Mouse (Mus musculus) frontal cortex, postnatal 10 days (tissue): ENCODE data around the gene Rbmxl2.

ENCODE experiments used
- DNase-seq, 2 experiments: peaks; one replicate each; pipeline ENCODE4 v3.0.0; 2022; ENCODE audit warnings: low spot score in 2 of 2, mixed read lengths in 1 of 2

Gene Rbmxl2

GRCm38 (mm10) chr7:107209204-107209860, at the start of gene Rbmxl2:
TSS of gene Rbmxl2 (plus strand) at chr7:107209445.
- peak in 1 of 2 experiments; percentile 5 for DNase-seq

- no peak for DNase-seq
These were observed 42.6 kb upstream of the Rbmxl2 start, which contains the start of gene Nlrp14 for GRCm38 (mm10) chr7:107166690-107167089. TSS of gene Nlrp14 (plus strand) at chr7:107166990.

GRCm38 (mm10) chr7:107180406-107180805, 28.8 kb upstream of the Rbmxl2 start:
- no peak for DNase-seq

GRCm38 (mm10) chr7:107201817-107202216, 7.4 kb upstream of the Rbmxl2 start:
- no peak for DNase-seq

GRCm38 (mm10) chr7:107207843-107208242, 1.4 kb upstream of the Rbmxl2 start:
- DNase-seq: no peak

- no peak for DNase-seq
These were observed 906 bp downstream of the Rbmxl2 start for GRCm38 (mm10) chr7:107210126-107210576.

GRCm38 (mm10) chr7:107215723-107216122, 6.5 kb downstream of the Rbmxl2 start:
- no peak for DNase-seq

GRCm38 (mm10) chr7:107216845-107217244, 7.6 kb downstream of the Rbmxl2 start:
- no peak for DNase-seq

- DNase-seq: no peak
These were observed 27.6 kb downstream of the Rbmxl2 start for GRCm38 (mm10) chr7:107236854-107237253.

GRCm38 (mm10) chr7:107237498-107237897, 28.3 kb downstream of the Rbmxl2 start:
- DNase-seq: no peak

GRCm38 (mm10) chr7:107241371-107241883, 32.2 kb downstream of the Rbmxl2 start:
- no peak for DNase-seq

GRCm38 (mm10) chr7:107250211-107250985, 41.2 kb downstream of the Rbmxl2 start:
- DNase-seq: no peak

GRCm38 (mm10) chr7:107253355-107253754, 44.1 kb downstream of the Rbmxl2 start:
- no peak for DNase-seq

- DNase-seq: no peak
These were observed 50.7 kb downstream of the Rbmxl2 start for GRCm38 (mm10) chr7:107259936-107260335.
